Mouse (Mus musculus): ENCODE measurements around the gene Itprip. TPM values are rescaled to one million over a fixed set of nuclear protein-coding genes. Genes with fewer than 3 reads are reported as not detected.

Gene Itprip
- polyA plus RNA-seq, 1 experiment from 2014 or later = 3.1 TPM

DNA sequence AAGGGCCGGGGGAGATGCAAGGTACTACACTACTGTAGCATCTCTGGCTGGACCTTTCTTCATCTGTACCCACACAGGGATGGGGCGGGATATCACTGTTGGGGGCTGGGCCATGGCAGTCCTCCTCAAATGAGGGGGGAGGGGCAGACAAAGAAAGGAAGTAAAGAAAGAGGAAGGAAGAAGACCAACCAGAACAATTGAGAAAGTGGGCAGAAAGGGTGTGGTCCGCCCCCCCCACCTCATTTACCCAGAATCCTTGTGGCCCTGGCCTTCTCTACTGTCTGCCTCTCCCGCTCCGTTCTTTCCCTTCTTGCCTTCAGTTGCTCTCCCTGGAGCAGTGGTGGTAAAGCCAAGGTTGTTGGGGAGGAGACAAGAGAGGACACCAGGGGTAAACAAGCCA, 13.5 kb downstream of the Itprip start:
- peaks cover 95% of the 10 kb centered on the region for H3K79me2 ChIP-seq (ENCODE audit: inconsistent target)
- H3K36me3 ChIP-seq (ENCODE audit: inconsistent target) = no peaks in the 10 kb centered on the region
- WGBS (ENCODE audit: missing documents) = 16% methylated on average over 5 of the region's 5 CpGs
- H3K27ac ChIP-seq = peak overlapping the region; percentile 33; the same call in 1 of the 2 replicates
- no peak overlapping the region for H3K4me3 ChIP-seq (ENCODE audit: inconsistent target)

- Histone ChIP-seq H3K79me2 (ENCODE audit: inconsistent target) (peaks cover 95% of the 10 kb centered on the region), H3K4me3 (ENCODE audit: inconsistent target) (no peak overlapping the region), H3K27ac (peak overlapping the region; percentile 33; the same call in 1 of the 2 replicates), H3K36me3 (ENCODE audit: inconsistent target) (no peaks in the 10 kb centered on the region)
- 22% methylated on average over 4 of the region's 4 CpGs for WGBS (ENCODE audit: missing documents)
These were observed 14.0 kb downstream of the Itprip start for GRCm38 (mm10) chr19:47905081-47905480.

GRCm38 (mm10) chr19:47903679-47904078, 15.4 kb downstream of the Itprip start:
- Histone ChIP-seq H3K4me3 (ENCODE audit: inconsistent target) (no peak overlapping the region), H3K27ac (no peak overlapping the region), H3K79me2 (ENCODE audit: inconsistent target) (peaks cover 97% of the 10 kb centered on the region), H3K36me3 (ENCODE audit: inconsistent target) (no peaks in the 10 kb centered on the region; the same call in 1 of the 2 replicates)
- 100% methylated on average over 4 of the region's 4 CpGs for WGBS (ENCODE audit: missing documents)

DNA sequence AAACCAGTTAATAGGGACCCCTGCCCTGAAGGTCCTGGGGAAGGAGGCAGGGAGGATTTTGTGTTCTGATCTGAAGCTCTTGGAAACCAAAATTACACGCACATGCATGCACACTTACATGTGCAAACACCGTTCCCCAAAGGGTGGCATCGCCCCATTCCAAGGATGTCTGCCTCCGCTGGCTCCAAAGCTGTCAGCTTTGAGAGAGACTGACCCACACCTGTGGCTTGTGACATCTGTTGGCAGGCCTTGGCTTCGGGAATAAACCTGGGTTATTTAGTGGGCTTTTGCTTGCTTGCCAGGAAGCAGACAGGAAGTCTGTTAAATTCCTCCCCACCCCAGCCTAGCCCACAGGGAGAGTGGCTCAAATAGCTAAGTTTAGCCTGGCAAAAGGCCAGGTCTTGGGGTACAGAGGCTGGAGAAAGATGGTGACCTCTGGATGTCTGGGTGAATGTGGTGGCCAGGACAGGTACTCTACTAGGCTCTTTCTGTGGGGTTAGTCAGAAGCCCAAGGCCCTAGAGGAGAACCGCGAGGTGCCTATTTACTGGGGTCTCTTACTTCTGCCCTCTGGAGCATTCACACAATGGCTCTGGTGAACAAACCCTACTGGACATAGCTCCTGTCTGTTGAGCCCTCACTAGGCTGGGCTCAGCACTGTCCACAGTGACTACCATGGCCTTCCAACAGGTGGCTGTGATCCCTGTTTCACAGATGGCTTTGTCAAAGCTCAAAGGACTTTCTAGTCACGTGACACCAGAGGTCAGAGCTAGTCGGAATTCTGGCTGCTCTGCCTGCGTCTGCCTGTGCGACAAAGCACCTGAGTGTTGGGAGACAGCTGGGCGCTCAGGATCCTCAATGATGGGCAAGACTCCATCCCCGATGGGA, 16.5 kb downstream of the Itprip start:
- Histone ChIP-seq H3K27ac (no peak overlapping the region), H3K36me3 (ENCODE audit: inconsistent target) (peaks cover 7% of the 10 kb centered on the region), H3K79me2 (ENCODE audit: inconsistent target) (peaks cover 97% of the 10 kb centered on the region), H3K4me3 (ENCODE audit: inconsistent target) (no peak overlapping the region)
- WGBS (ENCODE audit: missing documents) = 65% methylated on average over 13 of the region's 13 CpGs

DNA sequence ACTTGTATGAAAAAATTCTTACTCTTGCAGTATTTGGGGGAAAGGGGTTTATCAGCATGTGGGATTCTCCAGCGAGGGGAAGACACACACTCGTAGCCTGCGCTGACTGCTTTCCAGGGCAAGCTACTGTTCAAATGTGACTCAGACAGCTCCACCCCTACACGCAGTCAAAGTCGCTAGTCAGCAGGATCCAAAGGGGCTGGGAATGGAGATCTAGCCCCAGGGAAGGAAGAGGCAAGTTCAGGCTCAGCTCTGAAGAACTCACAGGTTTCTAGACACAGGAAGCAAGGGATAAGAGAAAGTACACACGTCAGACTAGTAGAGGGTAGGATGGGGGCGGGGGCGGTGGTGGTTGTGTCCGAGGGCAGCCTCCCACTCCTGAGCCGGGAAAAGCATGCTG, 18.5 kb downstream of the Itprip start:
- H3K79me2 ChIP-seq (ENCODE audit: inconsistent target) = peaks cover 87% of the 10 kb centered on the region
- H3K27ac ChIP-seq = no peak overlapping the region
- H3K4me3 ChIP-seq (ENCODE audit: inconsistent target) = no peak overlapping the region
- peaks cover 27% of the 10 kb centered on the region for H3K36me3 ChIP-seq (ENCODE audit: inconsistent target)
- 76% methylated on average over 10 of the region's 10 CpGs for WGBS (ENCODE audit: missing documents)

GRCm38 (mm10) chr19:47900012-47900411, 19.1 kb downstream of the Itprip start:
- Histone ChIP-seq H3K79me2 (ENCODE audit: inconsistent target) (peaks cover 81% of the 10 kb centered on the region), H3K4me3 (ENCODE audit: inconsistent target) (no peak overlapping the region), H3K36me3 (ENCODE audit: inconsistent target) (peaks cover 31% of the 10 kb centered on the region), H3K27ac (no peak overlapping the region)
- 89% methylated on average over 6 of the region's 6 CpGs for WGBS (ENCODE audit: missing documents)

GRCm38 (mm10) chr19:47898472-47899079, 20.5 kb downstream of the Itprip start:
- H3K36me3 ChIP-seq (ENCODE audit: inconsistent target) = peaks cover 38% of the 10 kb centered on the region
- WGBS (ENCODE audit: missing documents) = 65% methylated on average over 8 of the region's 8 CpGs
- H3K4me3 ChIP-seq (ENCODE audit: inconsistent target) = no peak overlapping the region
- no peak overlapping the region for H3K27ac ChIP-seq
- H3K79me2 ChIP-seq (ENCODE audit: inconsistent target) = peaks cover 67% of the 10 kb centered on the region

GRCm38 (mm10) chr19:47893092-47893491, 26.0 kb downstream of the Itprip start:
- Histone ChIP-seq H3K4me3 (ENCODE audit: inconsistent target) (no peak overlapping the region), H3K36me3 (ENCODE audit: inconsistent target) (peaks cover 36% of the 10 kb centered on the region), H3K27ac (no peak overlapping the region), H3K79me2 (ENCODE audit: inconsistent target) (peaks cover 12% of the 10 kb centered on the region; the same call in 1 of the 2 replicates)
- WGBS (ENCODE audit: missing documents) = 93% methylated on average over 6 of the region's 6 CpGs

GRCm38 (mm10) chr19:47891562-47892312, 27.4 kb downstream of the Itprip start:
- no peaks in the 10 kb centered on the region; the same call in 1 of the 2 replicates for H3K79me2 ChIP-seq (ENCODE audit: inconsistent target)
- H3K27ac ChIP-seq = no peak overlapping the region
- WGBS (ENCODE audit: missing documents) = 88% methylated on average over 11 of the region's 11 CpGs
- H3K36me3 ChIP-seq (ENCODE audit: inconsistent target) = peaks cover 23% of the 10 kb centered on the region; the same call in 1 of the 2 replicates
- no peak overlapping the region for H3K4me3 ChIP-seq (ENCODE audit: inconsistent target)

GRCm38 (mm10) chr19:47890489-47891130, 28.5 kb downstream of the Itprip start:
- Histone ChIP-seq H3K4me3 (ENCODE audit: inconsistent target) (peak overlapping the region; percentile 10; the same call in 1 of the 2 replicates), H3K36me3 (ENCODE audit: inconsistent target) (peaks cover 11% of the 10 kb centered on the region; the same call in 1 of the 2 replicates), H3K27ac (no peak overlapping the region), H3K79me2 (ENCODE audit: inconsistent target) (no peaks in the 10 kb centered on the region)
- WGBS (ENCODE audit: missing documents) = 21% methylated on average over 10 of the region's 10 CpGs

DNA sequence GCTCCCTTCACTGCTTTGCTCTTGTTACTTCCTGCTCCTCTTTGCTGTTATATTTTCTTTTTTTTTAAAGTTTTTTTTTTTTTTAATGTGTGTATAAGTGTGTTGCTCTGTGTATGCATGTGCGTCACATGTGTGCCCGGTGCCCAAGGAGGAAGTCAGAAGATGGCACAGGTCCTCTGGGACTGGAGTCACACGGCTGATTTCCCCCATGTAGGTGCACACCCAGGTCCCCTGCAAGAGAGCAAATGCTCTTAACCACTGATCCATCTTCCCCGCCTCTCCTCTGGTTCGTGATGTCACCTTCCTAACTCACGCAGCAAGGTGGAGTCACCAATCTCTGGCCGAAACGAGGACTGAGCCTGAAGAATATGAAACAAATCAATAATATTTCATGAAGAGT, 31.1 kb downstream of the Itprip start:
- Histone ChIP-seq H3K27ac (no peak overlapping the region), H3K36me3 (ENCODE audit: inconsistent target) (no peaks in the 10 kb centered on the region), H3K79me2 (ENCODE audit: inconsistent target) (no peaks in the 10 kb centered on the region), H3K4me3 (ENCODE audit: inconsistent target) (no peak overlapping the region)
- 78% methylated on average over 8 of the region's 8 CpGs for WGBS (ENCODE audit: missing documents)

DNA sequence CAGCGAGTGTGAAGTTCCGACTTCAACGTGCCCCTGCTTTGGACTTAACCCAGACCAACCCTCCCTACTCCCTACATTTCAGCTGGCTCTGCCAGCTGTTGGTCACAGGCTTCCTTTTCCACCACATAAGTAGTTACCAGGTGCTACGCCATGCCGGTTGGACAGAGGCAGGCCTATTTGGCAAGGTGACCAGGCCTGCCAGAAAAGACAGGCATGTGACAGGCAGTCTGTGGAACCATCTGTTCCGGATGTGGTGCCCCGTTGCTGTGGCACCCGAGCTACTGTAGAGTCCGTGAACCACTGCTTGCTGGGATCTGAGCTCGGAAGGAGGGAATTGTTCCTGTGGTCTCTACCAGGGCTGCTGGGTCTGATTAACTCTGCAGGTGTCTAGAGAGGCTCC, 31.7 kb downstream of the Itprip start:
- Histone ChIP-seq H3K27ac (no peak overlapping the region), H3K36me3 (ENCODE audit: inconsistent target) (no peaks in the 10 kb centered on the region), H3K4me3 (ENCODE audit: inconsistent target) (no peak overlapping the region), H3K79me2 (ENCODE audit: inconsistent target) (no peaks in the 10 kb centered on the region)
- WGBS (ENCODE audit: missing documents) = 22% methylated on average over 10 of the region's 10 CpGs

GRCm38 (mm10) chr19:47886617-47887016, 32.5 kb downstream of the Itprip start:
- 66% methylated on average over 7 of the region's 7 CpGs for WGBS (ENCODE audit: missing documents)
- Histone ChIP-seq H3K79me2 (ENCODE audit: inconsistent target) (no peaks in the 10 kb centered on the region), H3K36me3 (ENCODE audit: inconsistent target) (no peaks in the 10 kb centered on the region), H3K27ac (no peak overlapping the region), H3K4me3 (ENCODE audit: inconsistent target) (no peak overlapping the region)

GRCm38 (mm10) chr19:47885886-47886285, 33.2 kb downstream of the Itprip start:
- Histone ChIP-seq H3K36me3 (ENCODE audit: inconsistent target) (no peaks in the 10 kb centered on the region), H3K27ac (no peak overlapping the region), H3K79me2 (ENCODE audit: inconsistent target) (no peaks in the 10 kb centered on the region), H3K4me3 (ENCODE audit: inconsistent target) (no peak overlapping the region)
- WGBS (ENCODE audit: missing documents) = 91% methylated on average over 11 of the region's 11 CpGs

All from macrophage (primary cell).